Mouse (Mus musculus) common myeloid progenitor, adult 5-6 weeks (primary cell): Measurements from ENCODE around the gene Gabrb1. TPM values are rescaled to one million over a fixed set of nuclear protein-coding genes. Genes with fewer than 3 reads are reported as not detected.

ENCODE experiments used
- ATAC-seq: replicated peaks from 2 replicates; pipeline ENCODE4 v1.8.0; 2016; ENCODE audit warnings: low read depth, mild to moderate bottlenecking, moderate TSS enrichment, inconsistent platforms; ENCODE audit not compliant: poor library complexity, severe bottlenecking
- total RNA-seq: library from RNA; stranded (forward); fragments of 200-1000, 187-1606 nt; gene quantifications from 2 replicates; pipeline ENCODE4 v1.2.3, GENCODE M21; 2017

The Gabrb1 gene
- not detected in 2 replicates for total RNA-seq

DNA sequence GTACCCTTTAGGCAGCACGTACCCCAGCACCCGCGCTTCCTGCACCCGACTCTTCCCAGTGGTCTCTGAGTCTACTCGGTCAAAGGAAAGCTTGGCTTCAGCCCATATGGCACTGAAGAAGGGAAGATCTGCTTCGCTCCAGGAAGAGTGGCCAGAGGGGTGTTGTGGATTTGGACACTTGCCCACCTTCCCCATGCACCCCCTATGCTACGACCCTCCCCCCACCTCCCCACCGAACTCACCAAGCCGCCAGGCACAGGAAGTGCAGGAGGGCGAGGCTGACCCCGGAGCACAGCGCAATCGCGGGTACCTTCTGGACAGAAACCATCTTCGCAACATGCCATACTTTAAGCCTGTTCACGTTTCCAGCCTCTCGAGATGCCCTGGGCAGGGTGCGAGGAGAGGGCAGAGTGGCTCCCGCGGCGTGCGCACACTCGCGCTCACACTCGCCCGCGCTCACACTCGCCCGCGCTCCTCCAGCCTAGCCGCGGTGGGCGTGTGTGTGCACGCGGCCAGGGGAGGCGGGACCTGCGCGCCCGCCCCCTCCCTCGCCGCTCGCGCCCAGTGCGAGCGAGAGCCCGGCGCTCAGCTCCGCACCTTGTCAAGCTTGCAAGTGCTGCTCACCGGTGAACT, at the start of gene Gabrb1:
TSS of gene Gabrb1 (plus strand) at position 632 of the 633 bp plus-strand sequence.
- ATAC-seq, result peak; percentile 60

DNA sequence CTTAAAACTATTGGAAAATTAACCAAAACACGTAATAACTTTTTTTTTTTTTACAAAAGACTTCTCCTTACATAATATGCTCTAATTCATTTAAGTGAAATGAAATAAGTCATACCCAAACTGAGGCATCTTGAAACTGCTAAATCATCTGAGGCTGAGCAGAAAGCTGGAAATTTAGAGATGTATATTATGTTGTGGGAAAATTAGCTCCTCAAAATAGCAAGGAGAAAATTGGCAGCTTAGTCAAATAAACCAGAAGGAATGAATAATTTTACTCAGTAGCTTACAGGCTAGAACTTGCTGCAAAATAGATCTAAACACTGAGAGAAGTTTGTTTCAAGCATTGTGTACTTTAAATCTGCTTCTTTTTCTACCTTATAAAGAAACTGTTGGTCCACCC, 49.2 kb upstream of the Gabrb1 start:
- ATAC-seq, result no peak

DNA sequence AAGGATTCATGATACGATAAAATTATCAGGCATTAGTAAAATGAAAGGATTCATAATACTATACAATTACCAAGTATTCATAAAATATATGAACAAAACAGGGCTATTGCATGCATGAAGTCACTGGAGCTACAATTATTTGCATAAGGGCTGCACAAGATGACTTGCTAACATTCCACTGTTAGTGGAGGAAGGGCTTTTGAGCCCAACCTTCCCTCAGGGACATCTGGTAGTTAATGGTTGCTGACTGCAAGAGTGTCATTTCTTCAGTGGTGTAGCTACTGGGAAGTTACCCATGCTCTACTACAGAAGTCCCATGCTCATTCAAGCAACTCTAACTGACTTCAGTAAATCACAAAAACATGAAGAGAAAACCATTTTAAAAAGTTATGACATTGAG, 43.6 kb upstream of the Gabrb1 start:
- no peak for ATAC-seq

DNA sequence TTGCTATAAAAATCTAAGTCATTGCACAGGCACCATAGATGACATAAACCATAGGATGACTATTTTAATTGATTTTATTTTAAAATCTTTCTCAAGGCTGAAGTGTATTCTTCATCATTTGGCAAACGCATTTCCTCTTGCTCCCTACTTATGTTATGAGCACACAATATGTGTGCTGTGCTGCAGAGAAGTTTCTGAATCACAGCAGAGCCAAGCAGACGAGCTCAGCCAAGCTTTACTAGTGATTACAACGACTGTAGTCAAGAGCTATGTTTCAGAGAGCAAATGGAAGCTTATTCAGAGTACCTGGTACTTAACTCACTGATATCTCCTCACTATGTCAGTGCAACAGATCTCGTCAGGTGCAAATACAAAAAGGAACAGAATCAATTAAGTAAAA, 41.2 kb upstream of the Gabrb1 start:
- no peak for ATAC-seq

DNA sequence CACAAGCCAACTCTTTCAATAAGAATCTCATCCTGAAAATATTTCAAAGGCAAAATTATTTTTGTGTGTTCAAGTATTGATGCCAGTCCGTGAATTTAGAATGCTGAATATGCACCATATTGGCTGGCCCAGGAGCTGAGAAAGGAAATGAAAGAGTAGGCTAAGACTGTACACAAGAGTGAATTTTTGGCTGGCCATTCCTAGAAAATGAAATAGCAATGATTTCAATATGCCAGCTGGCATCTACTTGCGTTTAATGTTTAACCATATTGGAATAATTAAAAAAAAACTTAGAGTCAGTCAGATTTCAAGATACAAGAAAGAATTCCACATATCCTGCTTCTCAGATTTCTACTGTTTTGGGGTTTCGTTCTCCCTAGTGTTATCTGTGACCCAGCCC, 30.1 kb upstream of the Gabrb1 start:
- ATAC-seq, result no peak

DNA sequence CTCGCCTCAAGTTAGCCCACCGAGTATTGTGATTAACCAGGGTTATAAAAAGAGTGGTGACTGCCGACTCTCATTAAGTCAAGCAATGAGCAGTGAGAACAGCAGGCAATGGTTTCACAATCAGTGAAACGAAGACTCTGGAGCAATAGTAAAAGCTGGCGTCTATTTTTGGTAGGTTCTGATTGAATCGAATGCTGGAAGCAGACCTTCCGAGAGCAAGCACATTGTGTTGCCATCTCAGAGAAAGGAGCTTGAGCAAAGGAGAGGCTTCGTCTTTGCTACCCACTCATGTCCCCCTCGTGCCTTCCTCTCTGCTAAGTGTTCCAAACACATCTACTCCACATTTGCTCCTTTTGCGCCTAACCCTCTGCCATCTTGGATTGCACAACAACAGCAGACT, 18.1 kb upstream of the Gabrb1 start:
- no peak for ATAC-seq

DNA sequence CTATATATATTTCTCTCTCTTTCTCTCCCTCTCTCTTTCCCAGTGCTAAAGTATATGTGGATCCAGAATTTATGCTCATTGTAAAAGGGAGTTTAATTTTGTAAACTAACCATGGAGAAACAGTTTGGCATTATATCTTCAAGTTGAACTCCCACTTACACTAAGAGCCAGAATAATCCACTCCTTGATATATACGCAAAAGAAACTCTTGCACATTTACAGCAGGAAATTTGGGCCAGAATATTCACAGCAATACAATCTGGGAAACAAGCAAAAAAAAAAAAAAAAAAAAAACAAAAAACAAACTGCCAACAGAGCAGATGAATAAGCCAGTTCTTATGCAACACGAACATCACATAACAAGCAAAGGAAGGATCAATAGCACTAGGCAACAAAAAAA, 9.8 kb upstream of the Gabrb1 start:
- ATAC-seq, result no peak

DNA sequence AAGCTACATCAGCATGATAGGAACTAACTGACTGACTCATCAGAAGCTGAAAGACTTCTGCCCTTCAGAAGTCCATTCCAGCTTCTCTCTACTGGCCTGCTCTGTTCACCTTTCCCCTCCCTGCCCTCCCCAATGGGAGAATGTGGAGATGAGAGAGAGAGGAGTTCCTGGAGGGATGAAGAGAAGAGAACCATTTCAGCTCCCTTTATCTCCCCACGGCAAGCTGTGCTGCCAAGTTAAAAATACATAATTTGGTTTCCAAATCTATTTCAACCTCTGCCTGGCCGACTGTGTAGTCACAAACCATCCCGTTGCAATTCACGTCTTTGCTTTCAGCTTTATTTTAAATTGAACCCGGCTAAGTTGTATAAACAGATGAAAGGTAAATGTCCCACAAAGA, 3.9 kb upstream of the Gabrb1 start:
- ATAC-seq, result no peak

DNA sequence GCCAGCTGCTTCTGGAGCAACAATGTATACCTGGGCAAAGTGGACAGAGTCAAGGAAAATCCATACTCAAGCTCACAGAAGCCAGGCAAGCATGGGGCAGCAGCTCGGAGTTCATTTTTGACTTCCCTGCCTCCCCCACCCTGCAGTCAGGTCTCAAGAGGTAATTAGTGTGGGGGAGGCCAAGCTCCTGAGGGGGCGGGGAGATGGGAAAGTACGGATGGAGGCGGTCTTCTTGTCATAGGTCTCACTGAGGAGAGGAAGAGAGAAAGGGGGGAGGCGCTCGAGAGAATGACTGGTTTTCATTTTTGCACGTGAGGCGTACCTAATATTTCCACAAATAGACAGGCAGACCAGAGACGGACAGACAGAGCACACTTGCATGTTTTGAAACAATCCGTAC, 1.1 kb upstream of the Gabrb1 start:
- ATAC-seq, result no peak

DNA sequence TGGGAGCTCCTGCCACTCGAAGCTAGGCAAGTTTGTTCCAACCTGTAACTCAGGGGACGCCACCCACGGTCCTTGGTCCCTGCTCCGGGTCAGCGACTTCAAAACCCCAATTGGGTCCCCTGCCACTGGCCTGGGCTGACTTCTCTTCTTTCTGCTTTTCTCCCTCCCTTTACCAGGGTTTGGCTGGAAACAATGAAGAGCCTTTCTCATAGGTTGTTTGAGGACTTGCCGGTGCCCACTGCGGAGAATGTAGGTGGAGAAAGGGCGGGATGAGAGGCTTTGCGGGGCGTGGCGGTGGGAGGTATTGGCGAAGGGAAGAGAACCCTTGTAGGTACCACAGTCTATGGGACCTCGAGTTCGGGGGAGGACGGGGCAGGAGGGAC, 193 bp downstream of the Gabrb1 start, which contains the start of gene Gabra4:
TSS of gene Gabra4 (minus strand) at position 194 of the 383 bp plus-strand sequence.
- 0 out of 2 replicates have a peak, but pooled peaks have one; percentile 22 for ATAC-seq

DNA sequence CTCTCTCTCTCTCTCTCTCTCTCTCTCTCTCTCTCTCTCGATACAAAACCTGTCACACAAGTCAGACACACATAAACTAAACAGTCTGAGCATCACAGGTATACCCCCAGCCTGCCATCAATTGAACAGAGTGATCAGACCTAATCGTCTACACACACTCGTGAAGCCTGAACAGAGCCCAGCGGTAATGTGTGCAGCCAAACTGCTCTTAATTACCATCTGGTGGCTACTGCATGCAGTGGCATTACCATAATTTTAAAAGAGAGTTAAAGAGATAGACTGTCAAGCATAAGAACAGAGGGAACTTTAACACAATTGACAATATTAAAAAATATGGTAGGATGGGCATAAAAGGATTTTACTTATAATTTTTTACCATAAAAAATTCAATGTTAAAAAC, 7.7 kb downstream of the Gabrb1 start:
- ATAC-seq, result no peak

DNA sequence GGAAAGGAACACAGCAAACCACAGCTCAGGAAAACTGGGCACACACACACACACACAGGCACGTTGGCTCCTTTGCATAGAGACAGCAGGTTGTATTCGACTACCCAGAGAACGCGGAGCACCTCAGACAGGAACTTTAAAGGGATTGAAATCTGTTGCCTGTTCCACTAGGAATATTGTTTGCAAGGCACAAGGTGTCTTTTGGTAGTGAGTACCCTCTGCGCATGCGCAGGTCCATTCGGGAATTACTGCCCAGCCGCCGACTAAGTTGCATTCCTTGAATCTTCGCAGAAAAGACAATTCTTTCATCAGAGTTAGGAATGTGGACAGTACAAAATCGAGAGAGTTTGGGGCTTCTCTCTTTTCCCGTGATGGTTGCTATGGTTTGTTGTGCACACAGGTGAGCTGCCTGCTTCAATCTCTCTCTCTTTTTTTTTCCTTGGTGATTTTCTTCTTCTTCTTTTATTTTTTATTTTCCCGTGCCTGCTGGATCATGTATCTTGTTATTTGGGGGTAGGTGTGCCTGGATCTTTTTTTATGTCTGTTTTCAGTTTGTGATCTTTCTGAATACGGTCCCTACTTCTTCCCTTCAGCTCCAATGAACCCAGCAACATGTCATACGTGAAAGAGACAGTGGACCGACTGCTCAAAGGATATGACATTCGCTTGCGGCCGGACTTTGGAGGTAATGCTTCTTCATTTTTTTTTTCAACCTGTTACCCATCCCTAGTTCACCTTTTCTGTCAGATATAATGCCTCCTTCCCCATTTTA, 42.0 kb downstream of the Gabrb1 start:
- no peak for ATAC-seq

DNA sequence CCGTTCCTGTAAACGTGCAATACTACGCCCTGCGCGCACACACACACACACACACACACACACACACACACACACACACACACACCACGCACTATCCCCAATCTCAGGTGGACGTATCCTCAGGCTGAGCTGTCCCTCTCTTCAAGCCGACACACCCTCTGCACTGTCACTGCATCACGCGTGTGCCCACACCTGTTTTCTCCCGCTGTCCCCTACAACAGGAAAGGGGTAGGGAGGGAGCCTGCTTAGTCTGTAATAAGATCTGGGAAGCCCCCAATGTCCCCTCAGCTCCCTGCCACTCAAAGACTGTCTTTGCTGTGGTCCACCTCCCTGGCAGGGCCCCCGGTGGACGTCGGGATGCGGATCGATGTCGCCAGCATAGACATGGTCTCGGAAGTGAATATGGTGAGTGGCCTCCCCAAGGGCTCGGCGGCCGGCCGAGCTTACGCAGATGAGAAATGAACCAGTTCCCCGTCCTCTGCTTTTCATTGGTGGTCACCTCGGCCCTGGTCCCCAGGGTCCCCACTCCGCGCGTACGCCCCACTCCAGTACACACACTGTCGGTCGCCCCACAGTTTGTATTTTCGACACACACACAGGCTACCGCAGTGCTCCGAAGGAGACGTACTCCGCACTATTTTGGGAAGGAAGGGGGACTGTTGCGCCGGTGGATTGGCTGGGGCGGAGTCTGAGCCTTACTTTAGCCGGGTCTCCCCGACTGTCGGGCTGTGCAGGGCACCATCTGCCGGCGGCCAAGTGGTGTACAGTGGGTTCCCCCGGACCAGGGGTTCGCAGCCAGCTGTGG, 42.8 kb downstream of the Gabrb1 start:
- ATAC-seq, result peak; percentile 65; the same call in 1 of the 2 replicates

DNA sequence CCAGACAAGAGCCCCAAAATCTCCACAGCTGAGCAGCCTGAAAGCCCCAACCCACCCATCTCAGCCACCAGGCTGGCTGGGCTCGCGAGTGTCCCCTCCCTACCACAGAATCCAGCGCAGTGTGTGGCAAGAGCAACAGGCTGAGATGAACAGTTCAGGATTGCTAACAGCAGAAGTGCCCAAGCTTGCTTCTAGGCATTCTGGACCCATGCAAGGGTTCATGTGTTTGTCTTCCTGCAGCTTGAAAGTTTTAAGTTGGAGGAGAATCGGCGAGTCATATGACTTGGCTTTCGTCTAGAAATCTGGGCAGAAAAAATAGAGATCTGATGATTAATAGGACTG, 43.3 kb downstream of the Gabrb1 start:
- ATAC-seq, result 0 out of 2 replicates have a peak, but pooled peaks have one; percentile 32

DNA sequence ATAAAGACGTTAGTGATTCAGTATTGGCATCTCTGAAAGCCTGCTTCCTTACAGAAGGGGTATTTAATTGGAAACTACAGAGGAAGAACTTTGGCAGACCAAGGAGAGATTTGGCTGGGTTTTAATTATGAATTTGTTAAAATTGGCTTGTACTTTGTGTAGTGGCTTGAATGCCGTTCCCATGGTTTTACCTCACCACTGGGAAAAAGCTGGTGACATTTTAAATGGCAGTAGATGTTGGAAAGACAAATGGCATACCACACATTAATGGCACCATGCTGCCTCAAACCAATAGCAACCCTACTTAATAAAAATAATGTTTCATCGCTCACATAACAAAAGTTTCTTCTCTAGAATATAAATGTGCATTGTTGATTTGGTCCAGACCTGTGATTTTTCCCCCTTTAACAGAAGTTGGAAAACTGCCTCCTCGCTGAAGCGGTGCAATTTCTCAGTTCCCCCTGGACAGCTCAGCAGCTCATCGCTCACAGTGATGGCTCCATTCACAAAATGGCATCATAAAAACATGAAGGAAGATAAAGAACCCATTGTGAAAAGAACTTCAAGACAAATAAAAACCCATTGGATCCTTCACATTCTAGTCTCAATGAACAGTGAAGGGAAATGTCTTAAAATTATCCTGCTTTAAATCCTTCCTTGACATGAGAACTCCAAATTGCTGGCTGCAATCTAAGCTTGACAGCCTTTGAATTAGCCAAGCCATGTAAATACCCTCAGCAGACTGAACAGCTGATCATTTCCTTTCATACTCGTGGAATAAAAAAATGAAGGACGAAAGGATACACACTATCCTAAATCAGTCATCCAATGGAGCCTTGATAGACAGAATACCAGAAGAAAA, 75.2 kb downstream of the Gabrb1 start:
- no peak for ATAC-seq

DNA sequence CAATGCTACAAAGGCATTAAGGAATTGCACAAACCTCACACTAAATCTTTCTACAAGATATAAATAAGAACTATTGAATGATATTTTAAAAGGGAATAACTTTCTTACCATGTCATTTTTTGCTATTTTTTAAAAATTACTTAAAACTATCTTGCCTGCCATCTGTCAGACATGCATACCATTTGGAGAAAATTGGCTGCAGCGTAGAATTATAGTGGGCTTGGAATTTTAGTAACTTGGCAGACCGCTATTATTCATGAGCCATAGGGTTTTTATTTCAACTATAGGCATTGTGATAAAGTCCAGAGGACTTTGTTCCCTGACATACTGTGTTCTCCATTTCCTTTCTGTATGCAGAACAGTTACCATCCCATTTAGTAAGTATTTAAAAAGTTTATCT, 89.5 kb downstream of the Gabrb1 start:
- no peak for ATAC-seq

DNA sequence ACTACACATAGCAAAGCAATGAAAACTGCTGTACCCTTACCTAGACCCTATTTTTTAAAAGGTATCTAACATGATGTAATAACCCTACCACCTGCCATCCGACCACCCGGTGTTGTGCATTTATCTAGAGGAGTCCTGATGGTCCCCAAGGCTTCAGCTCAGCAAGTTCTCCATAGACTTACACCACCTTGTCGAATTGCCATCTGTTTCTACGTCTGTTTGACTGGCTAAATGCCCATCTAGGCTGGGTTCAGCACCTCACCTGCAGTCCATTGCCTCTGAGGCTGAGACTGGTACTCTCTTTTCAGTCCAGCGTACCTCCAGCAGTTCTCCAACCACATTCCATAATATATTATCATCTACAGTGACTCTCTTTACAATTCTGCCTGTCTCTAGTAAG, 96.1 kb downstream of the Gabrb1 start:
- ATAC-seq, result no peak

DNA sequence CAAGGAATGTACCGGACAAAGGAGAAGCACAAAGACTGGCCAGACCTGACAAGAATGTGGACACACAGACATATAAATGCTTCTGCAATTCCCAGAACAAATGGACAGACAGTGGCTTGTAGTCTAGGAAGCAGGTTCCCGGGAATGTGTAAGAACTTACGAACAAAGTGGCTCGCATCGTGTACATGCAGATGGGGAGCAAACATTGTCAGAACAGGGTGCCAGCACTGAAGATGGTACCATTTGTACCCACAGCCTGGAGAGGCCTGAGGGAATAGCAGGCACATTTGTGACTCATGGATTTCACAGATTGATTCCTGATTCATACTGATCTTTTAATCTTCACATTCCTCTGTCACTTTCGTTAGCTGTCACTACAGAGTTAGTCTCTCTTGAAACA, 103.2 kb downstream of the Gabrb1 start:
- ATAC-seq, result no peak

DNA sequence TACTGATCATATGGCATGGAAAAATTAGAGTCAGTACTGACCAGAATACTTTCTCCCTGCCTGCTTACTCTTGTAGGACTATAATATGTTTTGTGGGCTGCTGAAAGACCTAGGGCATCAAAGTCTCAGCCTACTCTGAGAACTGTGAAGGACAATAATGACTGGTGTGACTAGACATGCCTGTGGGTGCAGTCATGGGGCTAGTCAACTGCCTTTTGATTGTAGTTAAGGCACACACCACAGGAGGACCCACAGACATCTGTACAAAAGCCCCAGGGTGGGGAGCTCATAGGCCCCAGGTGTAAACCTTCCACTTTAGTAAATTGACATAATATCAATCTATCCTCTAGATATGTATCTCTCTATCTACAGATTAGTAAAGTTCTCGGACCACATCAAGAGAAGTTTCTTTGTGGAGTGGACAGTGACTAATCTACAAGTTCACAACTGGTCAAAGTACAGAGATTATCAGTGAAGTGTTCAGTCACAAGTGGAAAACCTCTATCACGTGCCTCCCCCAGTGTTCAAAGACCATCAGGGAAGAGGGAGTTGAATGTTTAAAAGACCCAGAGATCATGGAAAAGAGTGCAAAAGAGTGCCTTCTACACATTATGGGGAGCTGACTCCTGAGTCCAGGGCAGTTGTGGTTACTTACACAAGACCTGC, 123.7 kb downstream of the Gabrb1 start:
- ATAC-seq, result no peak

DNA sequence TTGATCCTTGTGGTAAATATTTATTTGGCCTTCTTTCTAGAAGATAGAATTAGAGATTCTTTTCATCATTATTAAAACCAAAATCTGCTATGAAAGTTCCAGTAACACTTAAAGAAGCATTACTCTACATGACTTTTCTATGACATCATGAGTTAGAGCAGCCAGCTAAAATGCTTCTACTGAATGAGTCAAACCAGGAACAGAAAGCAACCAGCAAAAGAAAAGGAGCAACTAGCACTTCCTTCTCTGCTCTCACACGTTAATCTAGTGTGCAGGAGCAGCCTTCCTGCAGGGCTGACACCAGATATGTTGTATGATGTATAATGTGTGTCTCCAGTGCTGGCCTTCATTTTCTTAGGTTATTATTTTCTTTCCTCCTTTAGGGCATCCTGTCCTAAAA, 164.9 kb downstream of the Gabrb1 start:
- no peak for ATAC-seq
